Mouse (Mus musculus) thymus, postnatal 10 days (tissue): ENCODE results near the gene Glt28d2.

Experiments
- DNase-seq, 2 experiments: peaks; one replicate each; pipeline ENCODE4 v3.0.0; 2021; ENCODE audit warnings: low spot score in 2 of 2

The Glt28d2 gene

GRCm38 (mm10) chr3:85878911-85879310 is 8.4 kb downstream of the Glt28d2 start:
- DNase-seq: no peak

- DNase-seq: no peak
Measured at GRCm38 (mm10) chr3:85863996-85864395, 23.3 kb downstream of the Glt28d2 start.

- no peak for DNase-seq
Measured at GRCm38 (mm10) chr3:85862886-85863285, 24.4 kb downstream of the Glt28d2 start.

- DNase-seq: no peak
Measured at GRCm38 (mm10) chr3:85860996-85861395, 26.3 kb downstream of the Glt28d2 start.

- DNase-seq: no peak
Measured at GRCm38 (mm10) chr3:85859311-85859710, 28.0 kb downstream of the Glt28d2 start.

GRCm38 (mm10) chr3:85858140-85859135 is 28.9 kb downstream of the Glt28d2 start:
- no peak for DNase-seq

- DNase-seq: no peak
Measured at GRCm38 (mm10) chr3:85857083-85857482, 30.2 kb downstream of the Glt28d2 start.

- no peak for DNase-seq
Measured at GRCm38 (mm10) chr3:85855947-85856346, 31.4 kb downstream of the Glt28d2 start.

GRCm38 (mm10) chr3:85855043-85855442 is 32.3 kb downstream of the Glt28d2 start:
- no peak for DNase-seq

- no peak for DNase-seq
Measured at GRCm38 (mm10) chr3:85854143-85854542, 33.2 kb downstream of the Glt28d2 start.

GRCm38 (mm10) chr3:85853715-85854114 is 33.6 kb downstream of the Glt28d2 start:
- DNase-seq: no peak

GRCm38 (mm10) chr3:85850079-85850478 is 37.2 kb downstream of the Glt28d2 start:
- DNase-seq: no peak

GRCm38 (mm10) chr3:85846316-85846715 is 41.0 kb downstream of the Glt28d2 start:
- no peak for DNase-seq

GRCm38 (mm10) chr3:85845341-85845740 is 42.0 kb downstream of the Glt28d2 start:
- DNase-seq: no peak

- DNase-seq: no peak
Measured at GRCm38 (mm10) chr3:85842881-85843218, 44.5 kb downstream of the Glt28d2 start.

- no peak for DNase-seq
Measured at GRCm38 (mm10) chr3:85842177-85842880, 45.0 kb downstream of the Glt28d2 start.

GRCm38 (mm10) chr3:85841454-85842176 is 45.7 kb downstream of the Glt28d2 start:
- DNase-seq: no peak

GRCm38 (mm10) chr3:85833627-85834026 is 53.7 kb downstream of the Glt28d2 start:
- no peak for DNase-seq

GRCm38 (mm10) chr3:85832490-85833155 is 54.7 kb downstream of the Glt28d2 start:
- no peak for DNase-seq

- no peak for DNase-seq
Measured at GRCm38 (mm10) chr3:85831785-85832184, 55.5 kb downstream of the Glt28d2 start.

GRCm38 (mm10) chr3:85829047-85829446 is 58.3 kb downstream of the Glt28d2 start:
- no peak for DNase-seq

GRCm38 (mm10) chr3:85827815-85828214 is 59.5 kb downstream of the Glt28d2 start:
- no peak for DNase-seq
